Mouse (Mus musculus) intestine, embryonic 16.5 days (tissue): ENCODE results near the gene Cds1. TPM values are rescaled to one million over a fixed set of nuclear protein-coding genes. Genes with fewer than 3 reads are reported as not detected.

Source experiments
- ATAC-seq: fragments of 200-750 bp; cut with Nextera tagmentation; 2 replicates; pipeline ENCODE4 v1.8.0; 2017; ENCODE audit warnings: moderate TSS enrichment, moderate library complexity
- H3K27ac ChIP-seq: fragments of 300-500 bp; sonication (generic); 2 replicates; pipeline ENCODE4 v1.5.1; 2014; ENCODE audit warnings: mild to moderate bottlenecking, low read length
- H3K27me3 ChIP-seq: fragments of 300-500 bp; sonication (generic); replicated peaks from 2 replicates; pipeline ENCODE4 v1.6.1; 2014; ENCODE audit warnings: low read length, control low read depth, mixed read lengths; ENCODE audit not compliant: control insufficient read depth, insufficient read depth
- H3K36me3 ChIP-seq: fragments of 300-500 bp; sonication (generic); 2 replicates; pipeline ENCODE4 v1.6.1; 2014; ENCODE audit warnings: low read length, control low read depth; ENCODE audit not compliant: control insufficient read depth, insufficient read depth
- H3K4me1 ChIP-seq: fragments of 300-500 bp; sonication (generic); 2 replicates; pipeline ENCODE4 v1.6.1; 2014; ENCODE audit warnings: low read length, control low read depth, mixed read lengths; ENCODE audit not compliant: control insufficient read depth, insufficient read depth
- H3K4me2 ChIP-seq: fragments of 300-500 bp; sonication (generic); 2 replicates; pipeline ENCODE4 v1.6.1; 2014; ENCODE audit warnings: low read depth, low read length, control low read depth
- H3K4me3 ChIP-seq: fragments of 300-500 bp; sonication (generic); 2 replicates; pipeline ENCODE4 v1.5.1; 2014; ENCODE audit warnings: mild to moderate bottlenecking, low read length
- H3K9ac ChIP-seq: fragments of 300-500 bp; sonication (generic); 2 replicates; pipeline ENCODE4 v1.6.1; 2014; ENCODE audit warnings: low read depth, low read length
- H3K9me3 ChIP-seq: fragments of 300-500 bp; sonication (generic); 2 replicates; pipeline ENCODE4 v1.6.1; 2016; ENCODE audit warnings: low read length, control low read depth; ENCODE audit not compliant: control insufficient read depth
- WGBS: fragments of 180-500 bp; shearing (Covaris S2); extraction: QIAGEN DNeasy Blood & Tissue Kit; methylation state at CpG from one replicate; pipeline ENCODE4 v1.1.7; 2014; 5-methylcytosine and 5-hydroxymethylcytosine counted together
- polyA plus RNA-seq: library from polyadenylated mRNA; unstranded; fragments of >200 nt; fragmentation: Nextera tagmentation; extraction: Ambion mirVana; gene quantifications from 2 replicates; pipeline ENCODE4 v1.2.1, GENCODE M21; 2015

The Cds1 gene
- polyA plus RNA-seq, 1 experiment from 2014 or later: 24.8 TPM

GRCm38 (mm10) chr5:101851133-101851532 lies 86.2 kb downstream of the Cds1 start:
- 75% methylated on average over 7 of the region's 7 CpGs for WGBS
- ATAC-seq: no peak

DNA sequence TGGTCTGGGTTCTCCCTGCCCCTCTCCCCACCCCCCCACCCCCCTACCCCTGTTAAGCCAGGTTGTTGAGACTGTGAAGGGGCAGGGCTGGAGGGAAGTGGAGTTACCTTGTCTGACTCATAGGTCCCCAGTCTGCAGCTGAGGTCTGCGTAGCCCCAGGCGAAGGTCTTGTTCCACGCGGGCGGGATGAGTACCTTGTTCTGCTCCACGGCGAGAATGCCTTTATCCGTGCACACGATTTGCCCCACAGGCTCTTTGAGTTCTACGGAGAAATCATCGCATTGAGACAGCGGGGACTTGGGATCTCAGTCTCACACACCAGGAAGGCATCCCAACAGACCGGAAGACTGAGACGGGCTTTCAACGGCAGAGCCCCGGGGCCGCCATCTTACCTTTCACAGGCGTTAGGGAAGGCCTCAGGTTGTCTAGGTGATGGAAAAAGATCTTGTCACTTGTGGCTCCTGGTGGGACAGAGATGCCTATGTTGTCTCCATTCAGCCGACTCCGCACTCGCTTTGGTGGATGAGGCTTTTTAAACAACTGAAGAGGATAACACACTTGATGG lies 87.3 kb downstream of the Cds1 start:
- H3K27ac ChIP-seq: no peak overlapping the region
- WGBS: 97% methylated on average over 21 of the region's 21 CpGs
- ATAC-seq: no peak
- no peaks in the 10 kb centered on the region for H3K27me3 ChIP-seq
- no peak overlapping the region for H3K4me3 ChIP-seq
- H3K9ac ChIP-seq: no peak overlapping the region
- no peaks in the 10 kb centered on the region for H3K9me3 ChIP-seq
- peaks cover 35% of the 10 kb centered on the region for H3K36me3 ChIP-seq
- H3K4me2 ChIP-seq: no peak overlapping the region
- H3K4me1 ChIP-seq: no peaks in the 10 kb centered on the region

More at GRCm38 (mm10) chr5:101851133-101851532, 86.2 kb downstream of the Cds1 start:
- H3K4me1 ChIP-seq: no peaks in the 10 kb centered on the region
- no peak overlapping the region for H3K27ac ChIP-seq
- no peak overlapping the region for H3K4me2 ChIP-seq
- no peak overlapping the region for H3K4me3 ChIP-seq
- no peak overlapping the region for H3K9ac ChIP-seq
- H3K9me3 ChIP-seq: no peaks in the 10 kb centered on the region
- peaks cover 40% of the 10 kb centered on the region for H3K36me3 ChIP-seq
- no peaks in the 10 kb centered on the region for H3K27me3 ChIP-seq

- Histone ChIP-seq H3K9me3 (no peaks in the 10 kb centered on the region), H3K9ac (no peak overlapping the region), H3K27ac (no peak overlapping the region), H3K36me3 (peaks cover 35% of the 10 kb centered on the region), H3K4me2 (no peak overlapping the region), H3K4me3 (no peak overlapping the region), H3K27me3 (no peaks in the 10 kb centered on the region), H3K4me1 (no peaks in the 10 kb centered on the region)
- no peak for ATAC-seq
- 93% methylated on average over 11 of the region's 11 CpGs for WGBS
Observed at GRCm38 (mm10) chr5:101854100-101854499, 89.2 kb downstream of the Cds1 start.

- WGBS: 87% methylated on average over 7 of the region's 7 CpGs
- H3K27me3 ChIP-seq: no peaks in the 10 kb centered on the region
- no peak overlapping the region for H3K9ac ChIP-seq
- H3K4me3 ChIP-seq: no peak overlapping the region
- no peaks in the 10 kb centered on the region for H3K9me3 ChIP-seq
- peak; percentile 31; the same call in 1 of the 2 replicates for ATAC-seq
- H3K36me3 ChIP-seq: peaks cover 36% of the 10 kb centered on the region
- no peaks in the 10 kb centered on the region for H3K4me1 ChIP-seq
- H3K4me2 ChIP-seq: no peak overlapping the region
- H3K27ac ChIP-seq: no peak overlapping the region
Observed at GRCm38 (mm10) chr5:101854667-101855066, 89.7 kb downstream of the Cds1 start.

DNA sequence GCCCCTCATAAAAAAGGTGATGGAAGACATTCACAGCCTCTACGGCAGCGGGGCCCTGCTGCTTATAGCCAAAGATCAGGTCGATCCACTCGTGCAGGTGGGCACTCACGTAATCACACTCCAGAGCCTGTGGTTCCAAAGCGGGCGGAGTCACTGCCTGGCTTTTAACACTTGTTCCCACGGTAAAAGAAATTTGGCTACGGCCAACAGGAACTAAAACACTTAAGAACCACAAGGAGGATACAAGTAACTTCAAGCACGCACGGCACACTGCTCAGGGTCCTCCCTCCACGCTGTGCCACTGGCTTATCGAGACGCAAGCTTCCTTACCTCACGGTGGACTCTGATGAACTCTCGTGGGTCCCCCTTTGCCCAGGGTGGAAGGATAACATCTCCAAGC lies 90.5 kb downstream of the Cds1 start:
- ATAC-seq: no peak
- 96% methylated on average over 16 of the region's 16 CpGs for WGBS
- H3K9me3 ChIP-seq: no peaks in the 10 kb centered on the region
- H3K4me1 ChIP-seq: no peaks in the 10 kb centered on the region
- H3K4me3 ChIP-seq: no peak overlapping the region
- H3K36me3 ChIP-seq: peaks cover 39% of the 10 kb centered on the region
- H3K9ac ChIP-seq: no peak overlapping the region
- no peak overlapping the region for H3K4me2 ChIP-seq
- H3K27ac ChIP-seq: no peak overlapping the region
- H3K27me3 ChIP-seq: no peaks in the 10 kb centered on the region

DNA sequence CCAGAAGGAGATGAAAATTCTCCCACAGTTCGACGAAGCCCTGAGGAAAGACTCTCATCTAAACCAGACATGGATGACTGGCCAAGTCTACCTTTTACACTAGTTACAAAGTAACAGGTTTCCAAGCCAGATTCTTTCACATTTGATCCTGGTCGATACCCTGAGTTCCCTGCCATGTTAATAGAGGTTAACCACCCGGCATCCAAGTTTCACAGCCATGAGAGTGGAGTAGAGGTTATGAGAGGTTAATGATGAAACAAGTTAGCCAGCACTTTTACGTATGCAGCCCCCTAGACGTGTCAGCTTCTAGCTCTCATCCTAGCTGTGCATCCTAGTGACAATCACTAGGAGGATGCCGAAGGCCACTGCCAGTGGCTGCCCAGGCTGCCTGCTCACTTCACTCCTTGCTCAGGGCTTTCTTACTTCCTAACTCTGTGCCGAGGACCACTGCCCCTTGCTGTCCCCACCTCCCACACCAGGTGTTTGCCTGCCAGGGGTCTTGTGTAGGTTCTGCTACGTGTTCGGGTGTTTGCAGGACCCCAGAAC lies 94.0 kb downstream of the Cds1 start:
- no peak for ATAC-seq
- H3K4me1 ChIP-seq: no peaks in the 10 kb centered on the region
- no peaks in the 10 kb centered on the region for H3K9me3 ChIP-seq
- peaks cover 23% of the 10 kb centered on the region for H3K36me3 ChIP-seq
- H3K27me3 ChIP-seq: no peaks in the 10 kb centered on the region
- H3K4me2 ChIP-seq: no peak overlapping the region
- no peak overlapping the region for H3K27ac ChIP-seq
- H3K4me3 ChIP-seq: no peak overlapping the region
- H3K9ac ChIP-seq: no peak overlapping the region
- 91% methylated on average over 10 of the region's 10 CpGs for WGBS

GRCm38 (mm10) chr5:101861786-101862571 lies 97.0 kb downstream of the Cds1 start:
- no peak for ATAC-seq
- 90% methylated on average over 18 of the region's 18 CpGs for WGBS
- no peaks in the 10 kb centered on the region for H3K9me3 ChIP-seq

DNA sequence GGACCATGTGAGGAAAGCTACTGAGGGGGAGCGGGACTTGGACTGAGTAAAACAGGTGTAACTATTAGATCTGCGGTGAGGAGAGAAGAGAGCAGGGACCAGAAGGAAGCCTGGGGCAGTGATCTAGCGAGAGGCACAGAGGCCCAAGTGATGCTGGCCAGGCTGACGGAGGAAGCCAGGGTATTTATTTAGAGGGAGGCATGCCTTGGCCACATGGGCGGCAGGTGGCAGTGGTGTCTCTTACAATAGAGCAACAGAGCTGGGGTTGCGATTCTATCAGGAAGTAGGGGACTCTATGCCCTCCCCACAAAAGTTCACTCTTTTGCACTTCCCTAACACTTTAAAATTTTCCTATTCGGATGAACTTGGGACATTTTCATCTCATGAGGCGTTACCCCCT lies 97.7 kb downstream of the Cds1 start:
- Histone ChIP-seq H3K36me3 (peaks cover 11% of the 10 kb centered on the region), H3K4me1 (no peaks in the 10 kb centered on the region), H3K27me3 (no peaks in the 10 kb centered on the region), H3K4me2 (no peak overlapping the region), H3K9ac (no peak overlapping the region), H3K9me3 (no peaks in the 10 kb centered on the region), H3K4me3 (no peak overlapping the region), H3K27ac (no peak overlapping the region)
- ATAC-seq: no peak
- 89% methylated on average over 8 of the region's 8 CpGs for WGBS

More at GRCm38 (mm10) chr5:101861786-101862571, 97.0 kb downstream of the Cds1 start:
- no peak overlapping the region for H3K4me3 ChIP-seq
- no peaks in the 10 kb centered on the region for H3K4me1 ChIP-seq
- no peak overlapping the region for H3K27ac ChIP-seq
- H3K36me3 ChIP-seq: peaks cover 15% of the 10 kb centered on the region
- no peak overlapping the region for H3K4me2 ChIP-seq
- H3K27me3 ChIP-seq: no peaks in the 10 kb centered on the region
- H3K9ac ChIP-seq: no peak overlapping the region

DNA sequence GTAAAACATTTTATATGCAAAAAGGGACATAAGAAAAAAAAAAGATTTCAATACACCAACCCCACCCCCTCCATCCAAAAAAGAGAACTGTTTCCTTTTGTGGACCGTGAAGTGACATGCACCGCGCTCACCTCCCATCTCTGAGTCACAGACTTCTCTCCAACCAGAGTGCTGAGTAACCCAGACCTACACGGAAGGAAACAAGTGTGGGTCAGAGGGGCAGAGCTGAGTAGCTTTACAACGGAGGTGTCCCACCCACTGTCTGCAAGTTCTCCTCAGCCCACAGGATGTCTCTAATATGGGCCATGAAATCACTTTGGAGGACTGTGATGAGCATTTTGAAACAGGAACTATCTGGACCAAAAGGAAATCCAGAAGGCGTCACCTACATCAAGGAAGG lies 99.0 kb downstream of the Cds1 start:
- H3K27me3 ChIP-seq: no peaks in the 10 kb centered on the region
- no peak for ATAC-seq
- 94% methylated on average over 6 of the region's 6 CpGs for WGBS
- H3K27ac ChIP-seq: no peak overlapping the region
- no peak overlapping the region for H3K4me2 ChIP-seq
- peaks cover 8% of the 10 kb centered on the region for H3K36me3 ChIP-seq
- H3K9ac ChIP-seq: no peak overlapping the region
- no peak overlapping the region for H3K4me3 ChIP-seq
- no peaks in the 10 kb centered on the region for H3K9me3 ChIP-seq
- H3K4me1 ChIP-seq: no peaks in the 10 kb centered on the region
